Mouse (Mus musculus): ENCODE data around the gene Defb48. TPM values are rescaled to one million over a fixed set of nuclear protein-coding genes. Genes with fewer than 3 reads are reported as not detected.

The Defb48 gene
- not detected in 2 replicates for polyA plus RNA-seq (2015; fragmentation: Nextera tagmentation; extraction: Ambion mirVana)

DNA sequence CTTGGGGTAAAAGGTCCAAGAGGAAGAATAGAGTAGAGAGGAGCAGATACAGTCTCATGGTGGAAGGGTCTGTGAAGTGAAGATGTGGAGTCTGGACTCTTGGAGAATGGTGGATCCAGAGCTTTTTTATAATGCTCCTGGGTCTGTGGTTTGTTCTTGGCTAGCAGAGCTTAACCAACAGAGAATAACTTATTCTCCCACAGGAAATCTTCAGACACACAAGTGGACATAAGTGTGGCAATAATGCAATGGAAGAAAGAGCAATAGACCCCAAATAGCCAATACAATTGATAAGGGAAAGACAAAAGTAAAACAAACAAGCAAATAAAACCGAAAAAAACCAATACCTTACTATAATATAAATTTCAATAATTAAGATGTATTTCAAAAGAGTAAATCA lies at the start of gene Defb48:
Gene Defb48, minus strand, starts transcription at position 101 of the 400 bp plus-strand sequence.
- H3K27me3 ChIP-seq: no peaks in the 10 kb centered on the region
- no peak within 1 kb of the TSS for H3K4me3 ChIP-seq
- H3K9me3 ChIP-seq: no peaks in the 10 kb centered on the region
- no peaks in the 10 kb centered on the region for H3K4me1 ChIP-seq
- no peaks in the 10 kb centered on the region for H3K36me3 ChIP-seq
- no peak within 1 kb of the TSS for H3K27ac ChIP-seq (replicated peaks)
- H3K4me2 ChIP-seq (replicated peaks): no peak within 1 kb of the TSS
- 78% methylated on average over 1 of the region's 1 CpGs for WGBS
- H3K9ac ChIP-seq (replicated peaks): no peak within 1 kb of the TSS
- ATAC-seq (replicated peaks): no peak

DNA sequence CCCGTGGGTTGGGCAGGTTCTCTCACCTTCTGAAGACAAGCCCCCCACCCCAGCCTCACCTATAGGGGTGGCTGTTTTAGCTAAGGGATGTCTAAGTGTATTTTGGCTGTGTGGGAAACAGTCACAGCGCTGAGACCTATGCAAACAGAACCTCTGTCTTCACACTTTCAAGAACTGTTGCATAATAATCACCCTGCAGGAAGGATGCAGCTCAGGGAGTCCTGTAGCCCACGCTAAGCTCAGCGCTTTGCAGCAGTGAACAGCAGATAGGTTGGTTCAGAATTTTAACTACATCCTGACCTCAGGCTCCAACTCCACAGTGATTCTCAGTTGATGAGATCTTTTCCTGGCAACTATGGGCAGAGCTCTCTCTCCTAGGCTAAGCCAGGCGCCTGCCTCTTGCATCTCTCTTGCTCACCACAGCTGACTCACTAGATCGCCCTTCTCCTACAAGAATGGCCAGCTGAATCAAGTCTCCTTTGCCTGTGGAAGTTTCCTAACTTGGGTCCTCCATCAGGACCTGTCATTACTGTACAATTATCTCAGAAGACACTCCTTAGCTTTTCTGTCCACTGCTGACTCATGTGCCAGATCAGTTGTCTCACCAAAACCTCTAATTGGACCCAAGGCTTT lies 36.3 kb upstream of the Defb48 start:
- Histone ChIP-seq H3K4me2 (replicated peaks) (no peak overlapping the region), H3K9ac (replicated peaks) (no peak overlapping the region), H3K36me3 (no peaks in the 10 kb centered on the region), H3K27me3 (no peaks in the 10 kb centered on the region), H3K4me1 (no peaks in the 10 kb centered on the region), H3K4me3 (no peak overlapping the region), H3K9me3 (no peaks in the 10 kb centered on the region), H3K27ac (replicated peaks) (no peak overlapping the region)
- 69% methylated on average over 6 of the region's 6 CpGs for WGBS
- no peak for ATAC-seq (replicated peaks)

DNA sequence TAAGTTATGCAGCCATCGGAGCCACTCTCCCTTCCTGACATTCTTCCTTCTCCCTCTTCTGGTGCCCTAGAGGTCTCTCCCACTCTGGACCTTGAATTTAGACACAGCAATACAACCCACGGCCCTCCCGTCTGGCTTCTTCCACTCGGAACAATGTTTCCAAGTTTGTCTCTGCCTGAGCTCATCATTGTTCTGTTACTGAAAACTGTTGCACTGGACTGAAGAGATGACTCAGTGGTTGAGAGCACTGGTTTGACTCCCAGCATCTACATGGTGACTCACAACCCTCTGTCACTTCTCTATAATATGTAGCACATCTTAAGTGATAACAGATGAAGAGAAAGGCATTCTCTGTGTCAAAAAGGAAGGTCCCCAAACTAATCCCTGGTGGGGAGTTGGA lies 30.4 kb upstream of the Defb48 start:
- Histone ChIP-seq H3K9me3 (no peaks in the 10 kb centered on the region), H3K4me1 (no peaks in the 10 kb centered on the region), H3K9ac (replicated peaks) (no peak overlapping the region), H3K36me3 (no peaks in the 10 kb centered on the region), H3K27ac (replicated peaks) (no peak overlapping the region), H3K4me3 (no peak overlapping the region), H3K27me3 (no peaks in the 10 kb centered on the region), H3K4me2 (replicated peaks) (no peak overlapping the region)
- WGBS: 92% methylated on average over 4 of the region's 4 CpGs
- no peak for ATAC-seq (replicated peaks)

DNA sequence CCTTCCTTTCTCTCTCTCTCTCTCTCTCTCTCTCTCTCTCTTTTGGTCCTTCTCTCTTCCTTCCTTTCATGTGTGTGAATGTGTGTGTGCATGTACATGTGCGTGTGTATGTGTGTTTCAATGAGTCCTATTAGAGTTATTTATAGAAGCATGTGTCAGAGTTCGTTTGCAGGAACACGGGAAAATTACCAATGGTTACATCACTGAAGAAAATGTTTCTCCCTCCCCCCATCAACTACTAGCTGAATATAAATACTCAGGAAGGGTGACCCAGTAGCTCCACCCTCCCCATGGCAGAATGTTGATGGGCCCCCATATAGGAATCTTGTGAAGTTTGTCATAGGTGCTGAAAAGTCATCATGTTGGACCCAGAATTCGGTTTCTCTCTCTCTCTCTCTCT lies 28.8 kb upstream of the Defb48 start:
- Histone ChIP-seq H3K9me3 (no peaks in the 10 kb centered on the region), H3K27me3 (no peaks in the 10 kb centered on the region), H3K4me3 (no peak overlapping the region), H3K27ac (replicated peaks) (no peak overlapping the region), H3K4me1 (no peaks in the 10 kb centered on the region), H3K9ac (replicated peaks) (no peak overlapping the region), H3K36me3 (no peaks in the 10 kb centered on the region), H3K4me2 (replicated peaks) (no peak overlapping the region)
- no peak for ATAC-seq (replicated peaks)
- 86% methylated on average over 4 of the region's 4 CpGs for WGBS

DNA sequence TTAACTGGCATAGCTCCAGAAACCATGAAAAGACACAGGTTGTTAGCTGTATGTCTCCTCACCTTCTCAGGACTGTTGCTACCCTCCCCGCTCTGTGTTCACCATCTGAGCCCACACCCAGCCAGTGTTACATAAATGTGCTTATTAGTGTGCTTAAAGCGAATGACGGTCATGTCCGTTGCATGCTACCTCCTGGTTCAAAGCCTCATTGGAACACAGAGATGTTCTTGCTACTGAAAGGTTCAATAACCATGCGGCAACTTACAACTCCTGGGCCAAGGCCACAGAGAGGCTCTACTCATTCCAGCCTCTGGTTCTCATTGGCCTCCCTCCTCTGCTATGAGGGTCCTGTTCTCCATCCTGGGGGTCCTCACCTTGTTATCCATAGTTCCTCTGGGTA lies 27.2 kb upstream of the Defb48 start, which contains the start of gene Defb43:
Gene Defb43, plus strand, starts transcription at position 301 of the 400 bp plus-strand sequence.
- no peak within 1 kb of the TSS for H3K9ac ChIP-seq (replicated peaks)
- H3K4me2 ChIP-seq (replicated peaks): no peak within 1 kb of the TSS
- no peaks in the 10 kb centered on the region for H3K4me1 ChIP-seq
- no peaks in the 10 kb centered on the region for H3K9me3 ChIP-seq
- no peaks in the 10 kb centered on the region for H3K36me3 ChIP-seq
- no peak for ATAC-seq (replicated peaks)
- no peak within 1 kb of the TSS for H3K4me3 ChIP-seq
- no peak within 1 kb of the TSS for H3K27ac ChIP-seq (replicated peaks)
- H3K27me3 ChIP-seq: no peaks in the 10 kb centered on the region
- 90% methylated on average over 5 of the region's 5 CpGs for WGBS

DNA sequence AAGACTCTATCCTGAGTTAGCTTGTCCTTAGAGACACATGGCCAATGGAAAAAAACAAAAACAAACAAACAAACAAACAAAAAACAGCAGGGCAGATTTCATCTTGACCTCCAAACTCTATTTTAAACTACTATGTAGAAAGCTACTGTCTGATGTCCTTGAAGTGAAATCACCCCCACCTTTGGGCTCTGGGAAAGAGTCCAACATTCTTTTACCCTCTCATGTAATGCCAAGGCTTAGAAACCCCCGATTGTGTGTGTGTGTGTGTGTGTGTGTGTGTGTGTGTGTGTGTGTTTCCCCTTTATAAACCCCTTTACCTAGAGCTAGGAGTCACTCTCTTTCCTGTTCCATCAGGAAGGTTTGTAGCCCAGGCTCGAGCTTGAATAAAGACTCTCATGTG lies 18.3 kb upstream of the Defb48 start:
- Histone ChIP-seq H3K4me3 (no peak overlapping the region), H3K4me2 (replicated peaks) (no peak overlapping the region), H3K9me3 (no peaks in the 10 kb centered on the region), H3K36me3 (no peaks in the 10 kb centered on the region), H3K4me1 (no peaks in the 10 kb centered on the region), H3K9ac (replicated peaks) (no peak overlapping the region), H3K27ac (replicated peaks) (no peak overlapping the region), H3K27me3 (no peaks in the 10 kb centered on the region)
- no peak for ATAC-seq (replicated peaks)
- WGBS: 67% methylated on average over 2 of the region's 2 CpGs

DNA sequence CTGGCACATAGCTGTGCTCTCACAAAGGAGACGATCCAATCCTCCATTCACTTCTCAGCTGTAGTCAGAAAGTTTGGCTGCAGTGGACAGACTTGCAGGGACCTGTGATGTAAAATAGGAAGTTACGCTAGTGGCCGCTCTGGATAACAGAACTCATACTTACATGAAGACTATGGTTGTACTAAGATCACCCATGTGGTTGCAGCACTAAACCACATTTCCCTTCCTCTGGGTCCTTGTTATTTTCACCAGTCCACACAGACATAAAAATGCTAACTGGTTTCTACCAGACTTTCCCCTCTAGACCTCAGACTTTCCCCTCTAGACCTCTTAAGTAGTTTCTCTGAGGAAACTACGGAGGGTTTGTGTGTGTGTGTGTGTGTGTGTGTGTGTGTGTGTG lies 14.7 kb upstream of the Defb48 start:
- H3K27ac ChIP-seq (replicated peaks): no peak overlapping the region
- WGBS: 90% methylated on average over 4 of the region's 4 CpGs
- H3K9ac ChIP-seq (replicated peaks): no peak overlapping the region
- H3K4me2 ChIP-seq (replicated peaks): no peak overlapping the region
- ATAC-seq (replicated peaks): no peak
- H3K4me1 ChIP-seq: no peaks in the 10 kb centered on the region
- H3K4me3 ChIP-seq: no peak overlapping the region
- H3K9me3 ChIP-seq: no peaks in the 10 kb centered on the region
- H3K36me3 ChIP-seq: no peaks in the 10 kb centered on the region
- no peaks in the 10 kb centered on the region for H3K27me3 ChIP-seq

DNA sequence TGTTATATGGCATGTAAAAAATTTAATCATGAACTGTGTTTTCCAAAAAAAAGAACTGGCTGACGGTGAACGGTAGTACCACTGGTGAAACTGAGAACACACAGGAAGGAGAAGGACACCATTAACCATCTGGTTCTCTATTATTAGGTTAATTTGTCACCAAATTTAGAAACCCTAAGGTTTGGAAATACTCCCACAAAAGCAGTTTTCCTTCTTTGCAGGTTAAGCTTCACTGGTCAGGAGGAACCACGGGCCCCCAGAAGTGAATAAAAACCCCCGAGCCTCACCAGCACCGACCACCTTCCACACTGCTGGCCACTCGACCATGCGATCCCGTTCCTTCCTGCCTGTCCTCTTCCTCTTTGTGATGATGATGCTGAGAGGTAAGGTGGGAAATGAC lies 13.5 kb upstream of the Defb48 start, which contains the start of gene Defb47:
Gene Defb47, plus strand, starts transcription at position 301 of the 400 bp plus-strand sequence.
- Histone ChIP-seq H3K4me3 (no peak within 1 kb of the TSS), H3K36me3 (no peaks in the 10 kb centered on the region), H3K9me3 (no peaks in the 10 kb centered on the region), H3K9ac (replicated peaks) (no peak within 1 kb of the TSS), H3K27me3 (no peaks in the 10 kb centered on the region), H3K4me1 (no peaks in the 10 kb centered on the region), H3K4me2 (replicated peaks) (no peak within 1 kb of the TSS), H3K27ac (replicated peaks) (no peak within 1 kb of the TSS)
- ATAC-seq (replicated peaks): no peak
- 82% methylated on average over 8 of the region's 8 CpGs for WGBS

DNA sequence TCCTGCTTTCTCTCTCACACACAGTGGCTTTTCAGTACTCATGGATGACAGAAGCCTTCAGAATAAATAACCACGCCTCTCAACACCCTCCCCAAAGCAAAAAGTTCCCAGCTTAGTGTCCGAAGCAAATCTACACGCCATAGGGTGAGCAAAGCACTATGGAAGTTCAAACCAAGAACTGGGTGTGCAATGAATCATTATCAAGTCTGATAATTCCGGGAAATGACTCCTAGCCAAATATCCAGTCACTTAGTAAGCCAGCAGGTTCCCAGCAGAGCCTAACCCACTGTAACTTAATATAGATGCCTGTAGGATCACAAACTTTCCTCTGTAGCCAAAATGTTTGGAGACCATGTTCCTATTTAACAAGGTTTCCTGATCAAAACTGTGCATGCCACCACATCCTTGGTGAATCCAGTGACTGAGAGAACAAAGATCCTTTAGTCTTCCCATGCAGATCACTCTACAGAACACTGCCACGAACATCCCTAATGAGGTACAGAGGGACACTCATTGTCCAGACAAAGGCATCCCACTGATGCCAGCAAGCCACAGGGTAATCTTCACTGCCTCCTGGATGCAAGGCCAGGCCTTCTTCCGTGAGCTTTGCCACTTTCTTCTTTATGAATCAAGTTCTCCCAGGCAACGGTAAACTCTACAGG lies 7.7 kb upstream of the Defb48 start:
- no peak for ATAC-seq (replicated peaks)
- no peaks in the 10 kb centered on the region for H3K9me3 ChIP-seq
- H3K4me2 ChIP-seq (replicated peaks): no peak overlapping the region
- no peak overlapping the region for H3K27ac ChIP-seq (replicated peaks)
- H3K27me3 ChIP-seq: no peaks in the 10 kb centered on the region
- no peak overlapping the region for H3K4me3 ChIP-seq
- H3K4me1 ChIP-seq: no peaks in the 10 kb centered on the region
- WGBS: 51% methylated on average over 7 of the region's 7 CpGs
- no peaks in the 10 kb centered on the region for H3K36me3 ChIP-seq
- no peak overlapping the region for H3K9ac ChIP-seq (replicated peaks)

DNA sequence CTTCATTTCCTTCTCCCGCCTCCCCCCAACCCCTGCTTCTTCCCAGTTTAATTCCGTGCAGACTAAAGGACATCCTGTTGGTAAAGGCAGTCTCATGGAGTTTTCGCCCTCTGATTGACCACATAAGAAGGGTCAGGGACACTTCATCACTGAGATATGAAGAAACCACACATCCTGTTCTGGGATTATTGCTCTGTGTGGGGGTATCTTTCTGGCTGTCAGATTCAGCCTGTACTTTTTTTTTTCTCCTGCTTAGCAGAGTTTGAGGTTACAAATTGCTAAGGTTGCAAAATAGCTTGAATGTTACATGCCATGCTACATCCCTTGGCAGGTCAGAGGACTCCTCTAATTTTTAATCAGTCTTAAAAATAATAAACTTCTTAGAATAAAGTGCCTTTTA lies 7.0 kb upstream of the Defb48 start:
- no peak overlapping the region for H3K4me3 ChIP-seq
- no peak overlapping the region for H3K4me2 ChIP-seq (replicated peaks)
- no peaks in the 10 kb centered on the region for H3K27me3 ChIP-seq
- no peaks in the 10 kb centered on the region for H3K9me3 ChIP-seq
- 82% methylated on average over 3 of the region's 3 CpGs for WGBS
- no peak overlapping the region for H3K27ac ChIP-seq (replicated peaks)
- ATAC-seq (replicated peaks): no peak
- H3K9ac ChIP-seq (replicated peaks): no peak overlapping the region
- no peaks in the 10 kb centered on the region for H3K4me1 ChIP-seq
- H3K36me3 ChIP-seq: no peaks in the 10 kb centered on the region

DNA sequence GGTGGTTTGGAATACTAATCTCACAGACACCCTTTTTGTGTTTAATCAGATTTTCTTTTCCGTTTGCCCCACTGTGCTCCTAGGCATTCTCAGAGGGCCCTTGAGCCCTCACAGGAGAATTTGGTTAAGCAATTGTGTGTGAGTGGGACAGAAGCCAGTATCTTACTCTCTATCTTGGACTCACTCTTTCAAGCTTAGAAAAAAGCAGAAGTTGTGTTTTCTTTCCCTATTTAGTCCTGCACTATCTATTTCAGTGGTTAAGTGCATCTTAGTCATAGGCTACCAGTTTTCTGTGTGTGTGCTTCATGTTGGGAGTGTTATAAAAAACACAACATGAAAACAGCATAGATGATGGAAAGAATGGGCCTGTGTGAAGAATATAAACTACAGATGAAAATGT lies 4.5 kb downstream of the Defb48 start:
- H3K4me3 ChIP-seq: no peak overlapping the region
- H3K4me2 ChIP-seq (replicated peaks): no peak overlapping the region
- no peaks in the 10 kb centered on the region for H3K27me3 ChIP-seq
- H3K9me3 ChIP-seq: no peaks in the 10 kb centered on the region
- no peak overlapping the region for H3K9ac ChIP-seq (replicated peaks)
- no peak for ATAC-seq (replicated peaks)
- no peak overlapping the region for H3K27ac ChIP-seq (replicated peaks)
- no peaks in the 10 kb centered on the region for H3K4me1 ChIP-seq
- WGBS: 75% methylated on average over 1 of the region's 1 CpGs
- H3K36me3 ChIP-seq: no peaks in the 10 kb centered on the region

DNA sequence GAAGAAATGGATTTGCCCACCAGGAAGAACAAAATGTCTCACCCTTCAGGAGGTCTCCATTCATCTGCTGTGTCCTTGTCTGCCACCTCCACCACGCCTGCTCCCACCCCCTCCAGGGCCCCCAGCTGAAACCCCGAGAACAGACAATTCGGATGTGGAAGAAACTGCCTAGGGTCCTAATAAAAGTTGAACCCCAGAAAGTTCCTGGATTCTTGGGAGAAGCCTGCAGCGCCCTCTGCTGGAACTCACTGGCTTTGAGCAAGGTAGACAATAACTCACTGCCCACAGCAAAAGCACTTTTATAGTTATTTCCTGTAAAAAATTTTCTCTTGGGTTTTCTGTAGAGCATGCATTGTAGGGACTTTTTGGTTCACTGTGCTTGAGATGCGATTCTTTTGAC lies 9.3 kb downstream of the Defb48 start:
- H3K27me3 ChIP-seq: no peaks in the 10 kb centered on the region
- H3K27ac ChIP-seq (replicated peaks): no peak overlapping the region
- no peak for ATAC-seq (replicated peaks)
- no peaks in the 10 kb centered on the region for H3K4me1 ChIP-seq
- H3K4me2 ChIP-seq (replicated peaks): no peak overlapping the region
- no peak overlapping the region for H3K9ac ChIP-seq (replicated peaks)
- WGBS: 12% methylated on average over 5 of the region's 5 CpGs
- no peaks in the 10 kb centered on the region for H3K36me3 ChIP-seq
- H3K9me3 ChIP-seq: no peaks in the 10 kb centered on the region
- no peak overlapping the region for H3K4me3 ChIP-seq
